Mouse (Mus musculus): ENCODE measurements around the gene Tfam. TPM values are rescaled to one million over a fixed set of nuclear protein-coding genes. Genes with fewer than 3 reads are reported as not detected.

The Tfam gene
- total and polyA plus RNA-seq, 3 experiments, result 45.8 to 113 (median 108) TPM

DNA sequence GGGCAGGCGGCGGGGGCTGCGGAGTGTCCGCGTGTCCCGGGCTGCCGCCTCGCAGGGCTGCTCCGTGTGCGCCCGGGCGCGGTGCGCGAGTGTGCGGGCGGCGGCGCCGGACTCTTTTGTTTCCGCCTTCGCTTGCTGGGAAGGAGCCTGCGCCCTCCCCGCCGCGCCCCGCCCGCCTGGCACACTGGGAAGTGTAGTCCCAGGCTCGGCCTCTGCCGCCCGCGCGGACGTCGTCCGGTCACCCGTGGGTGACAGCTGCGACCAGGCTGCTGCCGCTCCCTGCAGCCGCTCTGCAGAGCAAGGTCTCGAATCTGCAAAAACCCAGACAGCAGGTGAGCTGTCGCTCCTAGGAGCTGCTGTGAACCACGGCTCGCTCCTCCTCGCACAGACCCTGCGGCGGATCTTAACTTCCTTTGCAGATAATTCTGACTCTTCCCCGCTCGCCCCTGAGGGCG is 47.1 kb upstream of the Tfam start, which contains the start of gene Ube2d1 (continued):
- TF ChIP-seq ZKSCAN1 (IDR thresholded peaks at IDR 0.05; ENCODE audit: borderline replicate concordance, low read depth, low read length), result no peak
- no peak for TF ChIP-seq POLR2AphosphoS2 (IDR thresholded peaks at IDR 0.05; ENCODE audit: low read depth, low read length)
- TF ChIP-seq ELF1 (IDR thresholded peaks at IDR 0.05; ENCODE audit: low read depth, low read length), result peak; percentile 75
- TF ChIP-seq EP300 (IDR thresholded peaks at IDR 0.05; ENCODE audit: low read length), result no peak
- no peak for TF ChIP-seq TBP (conservative IDR thresholded peaks at IDR 0.05; ENCODE audit: low read depth, low read length)
- TF ChIP-seq ETS1 (conservative IDR thresholded peaks at IDR 0.05; ENCODE audit: low read depth, low read length), result no peak
- no peak for TF ChIP-seq RAD21 (IDR thresholded peaks at IDR 0.05; ENCODE audit: low read depth, low read length)
- no peak for TF ChIP-seq JUND (conservative IDR thresholded peaks at IDR 0.05; ENCODE audit: low read depth, low read length)
- TF ChIP-seq E2F4 (IDR thresholded peaks at IDR 0.05; ENCODE audit: insufficient replicate concordance, low read depth, low read length), result no peak

DNA sequence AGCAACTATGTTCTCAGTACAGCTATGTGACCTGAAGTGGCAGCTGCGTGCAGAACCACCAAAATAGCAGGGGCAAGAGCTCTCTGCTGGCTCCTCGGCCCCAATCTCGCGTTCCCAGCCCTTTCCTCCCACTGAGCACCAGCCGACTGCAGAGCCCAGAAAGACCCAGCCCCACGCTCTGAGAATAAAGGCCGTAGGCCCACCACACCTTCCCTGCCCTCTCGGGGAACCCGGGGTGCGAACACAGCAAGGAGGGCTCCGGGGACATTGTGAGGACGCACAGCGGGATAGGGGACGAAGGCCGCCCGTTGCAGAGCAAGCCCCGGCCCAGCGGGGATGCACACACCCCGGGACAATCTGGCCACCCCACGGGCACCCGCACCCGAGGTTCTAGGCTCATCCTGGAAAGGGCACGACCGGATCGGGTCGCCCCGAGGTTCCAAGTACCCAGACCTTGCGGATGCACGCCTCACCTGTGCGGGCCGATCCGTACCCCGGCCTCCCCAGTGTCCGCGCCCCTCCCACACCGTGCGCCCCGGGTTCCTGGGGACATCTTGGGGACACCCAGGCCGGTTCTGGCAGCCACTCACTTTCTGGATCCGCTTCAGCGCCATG is 46.5 kb upstream of the Tfam start:
- peak overlapping the region; percentile 66 to 86 (median 86) for H3K4me3 ChIP-seq (replicated peaks in 1 of 3; ENCODE audit: low read depth in 2 of 3, low read length in 2 of 3, poor library complexity in 1 of 3)
- no peak overlapping the region for H3K27ac ChIP-seq (ENCODE audit: insufficient read depth, low read depth)
- peaks cover 2 to 17% of the 10 kb centered on the region in 2 experiments; a peak in 3 of 4 replicates for H3K4me1 ChIP-seq (ENCODE audit: control insufficient read depth in 1 of 2, insufficient read depth in 2 of 2)
- H3K4me2 ChIP-seq (ENCODE audit: insufficient read depth, low read depth, poor library complexity, severe bottlenecking), result peak overlapping the region; percentile 92
- dilution Hi-C loops (cut with MboI; ENCODE audit: extremely low pct_ligation_motif_present, extremely low pct_unique_long_range_greater_than_20kb, low sequenced_read_pairs) (no loop called here), in situ Hi-C loops (cut with MboI; ENCODE audit: low pct_ligation_motif_present, low pct_unique_long_range_greater_than_20kb, low sequenced_read_pairs) (no loop called here)
- no peaks in the 10 kb centered on the region for H3K79me2 ChIP-seq (replicated peaks; ENCODE audit: control insufficient read depth, extremely low read depth, insufficient read depth, poor library complexity, severe bottlenecking)
- peaks cover 0 to 7% of the 10 kb centered on the region in 2 experiments for H3K36me3 ChIP-seq (replicated peaks in 1 of 2; ENCODE audit: control insufficient read depth in 1 of 2, insufficient read depth in 1 of 2, low read length in 1 of 2)
- TF ChIP-seq CHD1 (IDR thresholded peaks at IDR 0.05; ENCODE audit: low read depth, low read length), result no peak
- TF ChIP-seq PAX5 (IDR thresholded peaks at IDR 0.05; ENCODE audit: low read length), result no peak
- no peak for TF ChIP-seq ETS1 (conservative IDR thresholded peaks at IDR 0.05; ENCODE audit: low read depth, low read length)
- TF ChIP-seq MEF2A (IDR thresholded peaks at IDR 0.05; ENCODE audit: borderline replicate concordance, low read depth, low read length), result no peak
- no peak for TF ChIP-seq ZC3H11A (IDR thresholded peaks at IDR 0.05; ENCODE audit: low read depth, low read length)
- no peak for TF ChIP-seq ZMIZ1 (IDR thresholded peaks at IDR 0.05; ENCODE audit: low read depth, low read length)
- no peak for TF ChIP-seq JUND (conservative IDR thresholded peaks at IDR 0.05; ENCODE audit: low read depth, low read length)
- no peak for TF ChIP-seq TCF12 (IDR thresholded peaks at IDR 0.05; ENCODE audit: low read depth, low read length)
- no peak for TF ChIP-seq RCOR1 (conservative IDR thresholded peaks at IDR 0.05; ENCODE audit: low read depth, low read length)
- no peak for TF ChIP-seq HCFC1 (IDR thresholded peaks at IDR 0.05; ENCODE audit: low read depth, low read length)
- TF ChIP-seq E2F4 (IDR thresholded peaks at IDR 0.05; ENCODE audit: insufficient replicate concordance, low read depth, low read length), result no peak
- no peak for TF ChIP-seq ELF1 (IDR thresholded peaks at IDR 0.05; ENCODE audit: low read depth, low read length)
- no peak for TF ChIP-seq MAX (IDR thresholded peaks at IDR 0.05; ENCODE audit: low read length)
- no peak for TF ChIP-seq POLR2A (IDR thresholded peaks at IDR 0.05; ENCODE audit: low read depth, low read length)
- TF ChIP-seq CTCF (conservative IDR thresholded peaks at IDR 0.05 in 1 of 2, IDR thresholded peaks at IDR 0.05 in 1 of 2; ENCODE audit: low read depth in 2 of 2, low read length in 2 of 2), result no peak
- TF ChIP-seq NELFE (IDR thresholded peaks at IDR 0.05; ENCODE audit: low read depth, low read length), result no peak
- no peak for TF ChIP-seq IRF4 (IDR thresholded peaks at IDR 0.05; ENCODE audit: low read depth, low read length)
- no peak for TF ChIP-seq USF1 (IDR thresholded peaks at IDR 0.05; ENCODE audit: low read depth, low read length)
- TF ChIP-seq KAT2A (IDR thresholded peaks at IDR 0.05; ENCODE audit: insufficient replicate concordance, low read length), result no peak
- no peaks in the 10 kb centered on the region for H3K9me3 ChIP-seq (replicated peaks; ENCODE audit: low read length)
- H3K9ac ChIP-seq (ENCODE audit: insufficient read depth, low read depth), result peak overlapping the region; percentile 45
- peaks cover 29% of the 10 kb centered on the region for H3K27me3 ChIP-seq (replicated peaks)
- DNase-seq (ENCODE audit: extremely low read depth), result no peak
